Mouse (Mus musculus) lung, embryonic 15.5 days (tissue): ENCODE results near the gene Zranb3. TPM values are rescaled to one million over a fixed set of nuclear protein-coding genes. Genes with fewer than 3 reads are reported as not detected.
A peak's percentile ranks its signal among the peaks of the same experiment; 100 is the strongest.
"Not testable (repeated sequence)": the region's sequence is repeated elsewhere in the genome, so short reads cannot be mapped to it uniquely, and the experiment has no call there.

Experiments
- ATAC-seq: fragments of 200-750 bp; cut with Nextera tagmentation; 2 replicates; pipeline ENCODE4 v1.8.0; 2017; ENCODE audit warnings: moderate number of reproducible peaks, borderline replicate concordance; ENCODE audit not compliant: low FRiP score, low TSS enrichment; ENCODE audit errors: extremely low read depth
- H3K27ac ChIP-seq: fragments of 300-500 bp; sonication (generic); 2 replicates; pipeline ENCODE4 v1.5.1; 2015; ENCODE audit warnings: moderate library complexity, mild to moderate bottlenecking, inconsistent platforms
- H3K27me3 ChIP-seq: fragments of 300-500 bp; sonication (generic); 2 replicates; pipeline ENCODE4 v1.6.1; 2015; ENCODE audit warnings: inconsistent platforms
- H3K36me3 ChIP-seq: fragments of 300-500 bp; sonication (generic); 2 replicates; pipeline ENCODE4 v1.6.1; 2015; ENCODE audit warnings: inconsistent platforms
- H3K4me1 ChIP-seq: fragments of 300-500 bp; sonication (generic); 2 replicates; pipeline ENCODE4 v1.6.1; 2015; ENCODE audit warnings: inconsistent platforms
- H3K4me2 ChIP-seq: fragments of 300-500 bp; sonication (generic); 2 replicates; pipeline ENCODE4 v1.6.1; 2015; ENCODE audit warnings: inconsistent platforms, mild to moderate bottlenecking, moderate library complexity
- H3K4me3 ChIP-seq: fragments of 300-500 bp; sonication (generic); 2 replicates; pipeline ENCODE4 v1.5.1; 2015; ENCODE audit warnings: mild to moderate bottlenecking, inconsistent platforms
- H3K9ac ChIP-seq: fragments of 300-500 bp; sonication (generic); 2 replicates; pipeline ENCODE4 v1.6.1; 2015; ENCODE audit warnings: inconsistent platforms
- H3K9me3 ChIP-seq: fragments of 300-500 bp; sonication (generic); 2 replicates; pipeline ENCODE4 v1.6.1; 2016; ENCODE audit warnings: inconsistent platforms
- WGBS: fragments of 180-500 bp; shearing (Covaris S2); methylation state at CpG from one replicate; pipeline ENCODE4 v1.1.7; 2015; 5-methylcytosine and 5-hydroxymethylcytosine counted together
- polyA plus RNA-seq: library from polyadenylated mRNA; unstranded; fragments of >200 nt; fragmentation: Nextera tagmentation; extraction: Ambion mirVana; gene quantifications from 2 replicates; pipeline ENCODE4 v1.2.1, GENCODE M21; 2015

Gene Zranb3
- 10.0 and 10.1 TPM in 2 replicates for polyA plus RNA-seq

- no peaks in the 10 kb centered on the region for H3K36me3 ChIP-seq
- peak within 1 kb of the TSS; percentile 73 for H3K4me2 ChIP-seq
- under 1% methylated on average over 43 of the region's 43 CpGs for WGBS
- H3K27me3 ChIP-seq, result no peaks in the 10 kb centered on the region
- peak within 1 kb of the TSS; percentile 72 for H3K9ac ChIP-seq
- H3K4me1 ChIP-seq, result peaks cover 7% of the 10 kb centered on the region
- H3K27ac ChIP-seq, result peak within 1 kb of the TSS; percentile 91
- H3K4me3 ChIP-seq, result peak within 1 kb of the TSS; percentile 93
- H3K9me3 ChIP-seq, result no peaks in the 10 kb centered on the region
- ATAC-seq, result peak; percentile 95
Measured at GRCm38 (mm10) chr1:128102641-128103461, at the start of gene Zranb3, which contains the start of gene R3hdm1. Zranb3 (minus strand) TSS chr1:128103047. R3hdm1 (plus strand) TSS chr1:128103301.

GRCm38 (mm10) chr1:128141737-128142136 is 38.9 kb upstream of the Zranb3 start:
- Histone ChIP-seq H3K4me2 (no peak overlapping the region), H3K9me3 (no peaks in the 10 kb centered on the region), H3K4me1 (no peaks in the 10 kb centered on the region), H3K4me3 (no peak overlapping the region), H3K27me3 (no peaks in the 10 kb centered on the region), H3K9ac (no peak overlapping the region), H3K36me3 (no peaks in the 10 kb centered on the region), H3K27ac (no peak overlapping the region)
- no peak for ATAC-seq

GRCm38 (mm10) chr1:128141039-128141438 is 38.2 kb upstream of the Zranb3 start:
- Histone ChIP-seq H3K4me1 (no peaks in the 10 kb centered on the region), H3K4me2 (no peak overlapping the region), H3K9me3 (no peaks in the 10 kb centered on the region), H3K36me3 (no peaks in the 10 kb centered on the region), H3K27me3 (no peaks in the 10 kb centered on the region), H3K27ac (no peak overlapping the region), H3K9ac (no peak overlapping the region), H3K4me3 (no peak overlapping the region)
- ATAC-seq, result no peak

- H3K4me3 ChIP-seq, H3K36me3 ChIP-seq, ATAC-seq, H3K27me3 ChIP-seq, H3K9me3 ChIP-seq, H3K4me1 ChIP-seq, H3K9ac ChIP-seq, H3K4me2 ChIP-seq, H3K27ac ChIP-seq: not testable (repeated sequence)
Measured at GRCm38 (mm10) chr1:128136222-128136621, 33.4 kb upstream of the Zranb3 start.

GRCm38 (mm10) chr1:128120913-128121627 is 18.2 kb upstream of the Zranb3 start:
- no peaks in the 10 kb centered on the region for H3K27me3 ChIP-seq
- WGBS, result 94% methylated on average over 4 of the region's 4 CpGs
- no peak overlapping the region for H3K4me2 ChIP-seq
- no peak overlapping the region for H3K4me3 ChIP-seq
- H3K4me1 ChIP-seq, result no peaks in the 10 kb centered on the region
- no peak overlapping the region for H3K27ac ChIP-seq
- no peak overlapping the region for H3K9ac ChIP-seq
- no peaks in the 10 kb centered on the region for H3K36me3 ChIP-seq
- ATAC-seq, result no peak
- no peaks in the 10 kb centered on the region for H3K9me3 ChIP-seq

DNA sequence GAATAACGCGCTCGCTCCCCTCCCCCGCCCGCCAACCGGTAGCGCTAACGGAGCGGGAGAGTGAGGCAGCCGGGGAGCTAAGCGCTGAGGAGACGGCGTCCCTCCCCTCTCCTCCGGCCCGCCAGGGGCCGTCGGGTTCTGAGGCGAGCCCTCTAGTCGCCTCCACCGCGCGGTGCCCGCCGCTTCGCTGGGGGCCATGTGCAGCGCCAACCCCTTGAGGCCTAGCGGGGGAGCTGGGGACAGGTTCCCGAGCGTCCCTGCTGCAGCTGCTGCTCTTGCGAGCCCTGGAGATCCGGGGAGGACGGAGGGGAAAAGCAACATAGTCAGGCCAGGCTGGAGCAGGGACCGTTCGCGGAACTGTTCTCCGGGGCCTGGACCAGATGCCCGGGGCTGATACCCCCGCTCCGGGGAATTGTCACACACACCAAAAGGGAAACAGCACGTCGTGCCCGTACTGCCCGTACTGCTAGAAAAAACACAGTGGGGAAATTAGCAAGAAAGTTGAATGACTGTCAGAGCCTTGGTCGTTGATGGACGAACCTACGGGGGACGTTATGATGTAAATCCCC is 757 bp upstream of the Zranb3 start:
- peaks cover 7% of the 10 kb centered on the region for H3K4me1 ChIP-seq
- peak overlapping the region; percentile 93 for H3K4me3 ChIP-seq
- H3K9me3 ChIP-seq, result no peaks in the 10 kb centered on the region
- no peaks in the 10 kb centered on the region for H3K27me3 ChIP-seq
- no peaks in the 10 kb centered on the region for H3K36me3 ChIP-seq
- H3K4me2 ChIP-seq, result peak overlapping the region; percentile 73
- peak overlapping the region; percentile 72 for H3K9ac ChIP-seq
- peak; percentile 60 for ATAC-seq
- WGBS, result under 1% methylated on average over 41 of the region's 47 CpGs
- peak overlapping the region; percentile 89 for H3K27ac ChIP-seq

- Histone ChIP-seq H3K27ac (peak overlapping the region; percentile 91), H3K36me3 (no peaks in the 10 kb centered on the region), H3K9ac (peak overlapping the region; percentile 44), H3K4me3 (peak overlapping the region; percentile 93), H3K27me3 (no peaks in the 10 kb centered on the region), H3K4me1 (peaks cover 7% of the 10 kb centered on the region), H3K9me3 (no peaks in the 10 kb centered on the region), H3K4me2 (peak overlapping the region; percentile 62)
- ATAC-seq, result peak; percentile 52
- WGBS, result under 1% methylated on average over 15 of the region's 15 CpGs
Measured at GRCm38 (mm10) chr1:128102251-128102640, 601 bp downstream of the Zranb3 start.

DNA sequence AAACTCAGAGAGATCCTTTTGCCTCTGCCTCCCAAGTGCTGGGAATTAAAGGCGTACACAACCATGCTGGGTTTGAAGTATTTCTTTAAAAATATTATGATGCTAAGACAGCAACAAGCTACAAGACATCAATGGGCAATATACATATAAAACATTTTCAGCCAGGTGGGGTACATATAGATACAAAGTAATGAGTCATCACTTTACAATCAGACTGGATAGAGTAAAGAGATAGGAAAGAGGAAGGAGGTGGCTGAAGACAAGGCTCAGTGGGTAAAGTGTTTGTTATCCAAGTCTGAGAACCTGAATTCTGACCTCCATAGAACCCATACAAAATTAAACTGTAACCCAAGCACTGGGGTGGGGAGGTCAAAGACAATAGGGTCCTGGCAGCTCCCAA is 4.5 kb downstream of the Zranb3 start:
- Histone ChIP-seq H3K36me3 (no peaks in the 10 kb centered on the region), H3K9ac (no peak overlapping the region), H3K4me2 (no peak overlapping the region), H3K27ac (no peak overlapping the region), H3K27me3 (no peaks in the 10 kb centered on the region), H3K4me3 (no peak overlapping the region), H3K4me1 (no peaks in the 10 kb centered on the region), H3K9me3 (no peaks in the 10 kb centered on the region)
- 97% methylated on average over 1 of the region's 1 CpGs for WGBS
- ATAC-seq, result no peak

- ATAC-seq, result no peak
- H3K27ac ChIP-seq, result no peak overlapping the region
- WGBS, result 88% methylated on average over 1 of the region's 2 CpGs
Measured at GRCm38 (mm10) chr1:128094686-128095085, 8.2 kb downstream of the Zranb3 start.

DNA sequence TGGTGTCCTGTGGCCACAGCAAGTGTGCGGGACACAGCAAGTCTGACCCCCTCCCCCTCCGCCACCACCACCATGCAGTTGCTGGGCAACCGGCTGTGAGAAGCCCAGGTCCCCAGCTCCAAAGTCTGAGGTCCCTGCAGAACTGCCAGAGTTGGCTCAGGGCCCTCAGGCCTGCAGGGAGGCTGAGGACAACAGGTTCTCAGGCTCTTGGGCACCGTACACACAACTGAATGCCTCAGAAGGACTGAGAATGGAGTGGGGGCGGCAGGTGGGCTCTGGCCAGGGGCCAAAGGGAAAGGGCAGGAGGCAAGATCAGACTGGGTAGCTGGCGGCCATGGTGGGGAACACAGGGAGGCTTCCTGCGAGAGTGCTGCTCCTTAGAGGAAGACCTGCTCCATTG is 20.0 kb downstream of the Zranb3 start:
- H3K36me3 ChIP-seq, result no peaks in the 10 kb centered on the region
- ATAC-seq, result no peak
- H3K9ac ChIP-seq, result no peak overlapping the region
- WGBS, result 74% methylated on average over 7 of the region's 7 CpGs
- no peaks in the 10 kb centered on the region for H3K27me3 ChIP-seq
- H3K9me3 ChIP-seq, result no peaks in the 10 kb centered on the region
- H3K4me3 ChIP-seq, result no peak overlapping the region
- H3K27ac ChIP-seq, result no peak overlapping the region
- H3K4me1 ChIP-seq, result no peaks in the 10 kb centered on the region
- no peak overlapping the region for H3K4me2 ChIP-seq

More at GRCm38 (mm10) chr1:128094686-128095085, 8.2 kb downstream of the Zranb3 start:
- Histone ChIP-seq H3K27me3 (no peaks in the 10 kb centered on the region), H3K9ac (no peak overlapping the region), H3K4me3 (no peak overlapping the region), H3K36me3 (0 out of 2 replicates have a peak, but pooled peaks cover 4% of the 10 kb centered on the region), H3K4me2 (no peak overlapping the region), H3K9me3 (no peaks in the 10 kb centered on the region), H3K4me1 (no peaks in the 10 kb centered on the region)

GRCm38 (mm10) chr1:128081873-128082272 is 21.0 kb downstream of the Zranb3 start:
- no peak for ATAC-seq
- WGBS, result 77% methylated on average over 7 of the region's 7 CpGs
- H3K4me1 ChIP-seq, result no peaks in the 10 kb centered on the region
- no peaks in the 10 kb centered on the region for H3K27me3 ChIP-seq
- H3K36me3 ChIP-seq, result no peaks in the 10 kb centered on the region
- H3K4me3 ChIP-seq, result no peak overlapping the region
- H3K9me3 ChIP-seq, result no peaks in the 10 kb centered on the region
- no peak overlapping the region for H3K9ac ChIP-seq
- no peak overlapping the region for H3K4me2 ChIP-seq
- H3K27ac ChIP-seq, result no peak overlapping the region
